Mouse (Mus musculus) B cell, adult 2 months (primary cell): Measurements from ENCODE around the gene Ankdd1b.

Experiments used
- DNase-seq, 2 experiments: peaks; one replicate each; pipeline ENCODE4 v3.0.0; 2022

The Ankdd1b gene

GRCm38 (mm10) chr13:96470957-96471356 lies at the start of gene Ankdd1b:
TSS of gene Ankdd1b (minus strand) at chr13:96471198.
- DNase-seq, result no peak

- DNase-seq, result no peak
Observed at GRCm38 (mm10) chr13:96517335-96517734, 46.3 kb upstream of the Ankdd1b start.

DNA sequence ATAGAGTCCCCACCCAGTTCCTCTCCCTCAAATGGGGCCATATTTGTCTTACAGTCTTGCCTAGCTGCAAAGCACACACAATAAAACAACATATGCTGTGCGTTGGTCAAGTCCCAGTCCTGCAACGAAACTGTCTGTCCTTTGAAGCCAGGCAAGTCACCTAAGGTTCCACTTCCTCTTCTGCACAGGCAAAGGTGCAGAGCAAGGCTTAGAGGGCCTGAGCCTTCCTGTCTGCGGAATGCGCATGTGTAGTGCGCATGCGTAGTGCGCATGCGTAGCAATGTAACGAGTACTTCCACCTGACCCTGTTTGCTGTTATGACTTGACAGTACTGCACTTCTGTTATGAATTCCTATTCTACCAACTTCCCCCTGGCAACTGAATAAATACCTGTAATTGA lies 45.3 kb upstream of the Ankdd1b start:
- DNase-seq, result no peak

GRCm38 (mm10) chr13:96514154-96514942 lies 43.4 kb upstream of the Ankdd1b start:
- DNase-seq, result no peak

GRCm38 (mm10) chr13:96511893-96512292 lies 40.9 kb upstream of the Ankdd1b start:
- no peak for DNase-seq

DNA sequence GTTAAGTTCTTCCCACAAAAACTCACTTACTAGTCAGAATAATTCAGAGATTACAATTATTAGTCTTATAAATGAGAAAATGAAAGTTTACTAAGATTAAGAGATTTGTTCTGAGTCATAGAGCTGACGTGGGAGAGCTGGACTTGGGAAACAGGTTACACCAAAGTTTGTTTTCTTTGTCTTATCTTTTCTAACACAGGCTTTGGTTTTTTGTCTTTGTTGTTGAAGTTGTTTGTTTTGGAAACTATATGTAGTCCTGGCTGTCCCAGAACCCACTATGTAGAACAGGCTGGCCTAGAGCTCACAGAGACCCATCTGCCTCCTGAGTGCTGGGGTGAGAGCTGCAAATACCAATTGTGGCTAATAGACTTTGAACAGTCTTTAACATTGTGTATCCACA lies 40.3 kb upstream of the Ankdd1b start:
- DNase-seq, result no peak

DNA sequence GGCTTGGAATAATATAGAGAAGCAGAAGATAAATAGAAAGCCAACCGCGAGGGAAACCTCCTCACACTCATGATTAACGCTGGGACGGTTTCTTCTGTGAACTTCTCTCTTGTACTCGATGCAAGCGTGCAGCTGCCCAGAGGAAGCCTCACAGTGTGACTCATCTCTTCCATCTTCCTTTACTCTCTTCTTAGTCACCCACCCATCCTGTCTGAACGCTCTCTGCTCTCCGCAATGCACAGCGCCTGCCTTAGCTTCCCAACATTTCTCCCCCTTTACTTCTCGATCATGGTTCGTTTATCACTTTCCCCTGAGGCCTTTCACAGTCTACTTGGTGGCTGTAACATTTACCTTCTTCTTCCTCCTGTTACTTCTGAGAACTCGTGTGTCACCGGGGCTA lies 39.6 kb upstream of the Ankdd1b start:
- peak; percentile 9 to 14 for DNase-seq

- DNase-seq, result no peak
Observed at GRCm38 (mm10) chr13:96507541-96507940, 36.5 kb upstream of the Ankdd1b start.

- no peak for DNase-seq
Observed at GRCm38 (mm10) chr13:96506313-96506712, 35.3 kb upstream of the Ankdd1b start.

- DNase-seq, result no peak
Observed at GRCm38 (mm10) chr13:96505661-96506060, 34.7 kb upstream of the Ankdd1b start.

DNA sequence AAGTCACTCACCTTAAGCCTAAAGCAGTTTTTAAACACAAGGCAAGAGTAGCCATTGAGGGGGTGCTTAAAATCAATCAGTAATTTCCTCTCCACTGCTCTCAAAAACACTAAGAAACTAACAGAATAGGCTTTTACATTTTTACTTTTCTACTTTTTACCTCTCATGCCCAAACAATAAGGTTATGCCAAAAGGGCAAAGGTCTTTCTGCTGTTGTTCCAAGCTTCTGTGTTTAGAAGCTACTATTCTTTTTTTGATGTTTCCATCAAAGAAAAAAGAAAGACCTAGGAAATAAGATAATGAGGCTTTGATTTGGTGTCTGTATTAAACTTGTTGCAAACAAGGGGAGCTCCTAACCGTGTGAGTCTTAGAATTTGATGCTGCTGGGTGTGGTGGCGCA lies 28.9 kb upstream of the Ankdd1b start:
- no peak for DNase-seq

GRCm38 (mm10) chr13:96496630-96497029 lies 25.6 kb upstream of the Ankdd1b start:
- DNase-seq, result no peak

- no peak for DNase-seq
Observed at GRCm38 (mm10) chr13:96490433-96490832, 19.4 kb upstream of the Ankdd1b start, which contains the start of gene Gm17622. TSS of gene Gm17622 (plus strand) at chr13:96490733.

DNA sequence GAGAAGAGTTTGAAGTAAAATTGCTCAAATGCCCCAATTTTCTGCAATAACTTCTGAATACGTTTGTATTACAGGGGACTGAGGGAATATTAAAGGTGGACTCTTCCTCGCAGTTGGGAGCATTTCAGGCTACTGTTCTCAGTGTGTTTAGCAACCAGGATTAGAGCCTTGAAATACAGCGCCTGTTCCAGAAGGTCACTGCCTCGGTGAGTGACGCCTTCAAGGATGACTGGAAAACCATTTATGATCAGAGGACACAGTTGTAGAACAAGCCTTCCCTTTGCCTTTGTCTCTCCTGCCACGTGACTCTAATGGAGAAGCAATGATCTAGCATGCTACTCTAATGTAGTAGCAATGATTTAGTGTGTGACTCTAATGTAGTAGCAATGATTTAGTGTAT lies 17.0 kb upstream of the Ankdd1b start:
- DNase-seq, result no peak

- DNase-seq, result no peak
Observed at GRCm38 (mm10) chr13:96487230-96487629, 16.2 kb upstream of the Ankdd1b start.

GRCm38 (mm10) chr13:96478991-96479390 lies 8.0 kb upstream of the Ankdd1b start:
- no peak for DNase-seq

GRCm38 (mm10) chr13:96477226-96477625 lies 6.2 kb upstream of the Ankdd1b start:
- DNase-seq, result no peak

DNA sequence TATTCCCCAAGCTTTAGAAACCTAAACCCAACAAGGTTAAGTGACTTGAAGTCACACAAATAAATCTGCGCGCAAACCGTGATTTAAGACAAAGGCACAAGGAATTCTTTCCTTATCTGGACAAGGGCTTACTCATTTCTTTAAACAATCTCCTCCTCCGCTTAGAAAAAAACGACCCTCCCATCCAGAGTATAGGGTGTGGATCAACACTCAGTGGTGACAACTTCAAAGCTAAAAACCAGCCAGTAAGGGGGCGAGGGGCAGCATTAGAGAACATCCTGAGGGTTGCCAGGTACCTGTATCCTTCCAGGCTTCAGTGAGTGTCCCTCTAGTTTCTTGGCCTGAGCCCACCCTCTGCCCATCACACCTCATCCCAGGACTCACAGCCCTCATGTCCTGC lies 442 bp downstream of the Ankdd1b start:
- no peak for DNase-seq

- DNase-seq, result no peak
Observed at GRCm38 (mm10) chr13:96468678-96469077, 2.3 kb downstream of the Ankdd1b start.

- no peak for DNase-seq
Observed at GRCm38 (mm10) chr13:96465315-96465714, 5.7 kb downstream of the Ankdd1b start.

DNA sequence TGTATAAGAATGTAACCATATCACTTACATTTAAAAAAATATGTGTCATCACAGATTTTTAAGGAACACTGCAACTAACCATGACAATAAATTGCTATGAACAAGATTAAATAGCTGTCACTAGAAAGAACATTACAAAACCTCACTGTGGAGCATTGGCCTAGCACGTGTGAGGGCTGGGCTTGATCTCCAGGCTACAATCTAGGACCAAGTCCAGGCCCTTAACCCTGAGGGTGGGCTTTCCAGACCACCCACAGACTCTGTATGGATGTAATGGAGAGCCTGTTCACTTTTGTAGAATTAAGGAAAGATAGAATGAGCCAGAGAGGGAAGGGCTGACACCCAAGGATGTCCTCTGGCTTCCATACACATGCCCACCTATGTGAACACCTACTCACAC lies 8.4 kb downstream of the Ankdd1b start:
- DNase-seq, result no peak

- no peak for DNase-seq
Observed at GRCm38 (mm10) chr13:96458606-96459005, 12.4 kb downstream of the Ankdd1b start.

DNA sequence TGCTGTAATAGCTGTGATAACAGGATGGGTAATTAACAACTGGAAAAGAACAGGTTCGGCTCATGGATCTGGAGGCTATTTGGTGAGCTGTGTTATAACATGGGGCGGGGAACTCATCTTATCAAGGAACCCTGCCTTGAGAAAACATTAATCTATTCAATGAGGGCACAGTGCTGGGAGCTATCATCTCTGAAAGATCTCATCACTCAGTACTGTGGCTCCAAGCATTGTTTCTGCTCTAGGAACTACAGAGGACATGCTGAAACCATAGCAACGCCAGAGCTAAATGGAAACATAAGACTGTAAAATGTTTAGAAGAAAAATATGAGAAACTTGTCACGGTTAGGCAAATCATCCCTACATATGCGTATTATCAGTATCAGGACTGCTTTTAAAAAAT lies 13.0 kb downstream of the Ankdd1b start:
- DNase-seq, result no peak

DNA sequence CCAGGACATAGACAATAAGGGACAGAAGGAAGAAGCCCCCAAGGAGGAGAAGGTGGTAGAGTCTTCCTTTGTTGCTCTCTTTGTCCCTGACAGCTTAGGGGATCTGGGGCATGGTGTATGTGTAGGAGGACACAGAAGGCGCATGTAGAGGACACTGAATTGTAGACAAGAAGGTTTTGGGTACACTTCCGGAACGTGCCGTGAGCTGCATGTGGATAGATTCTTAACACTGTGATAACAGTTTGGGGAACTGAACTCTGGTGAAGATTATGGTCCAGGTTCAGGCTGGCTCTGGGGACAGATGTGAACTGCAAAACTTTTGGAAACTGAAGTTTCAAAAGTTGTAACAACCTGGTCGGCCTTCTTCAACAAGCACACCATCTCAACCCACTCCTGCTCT lies 13.4 kb downstream of the Ankdd1b start:
- no peak for DNase-seq

DNA sequence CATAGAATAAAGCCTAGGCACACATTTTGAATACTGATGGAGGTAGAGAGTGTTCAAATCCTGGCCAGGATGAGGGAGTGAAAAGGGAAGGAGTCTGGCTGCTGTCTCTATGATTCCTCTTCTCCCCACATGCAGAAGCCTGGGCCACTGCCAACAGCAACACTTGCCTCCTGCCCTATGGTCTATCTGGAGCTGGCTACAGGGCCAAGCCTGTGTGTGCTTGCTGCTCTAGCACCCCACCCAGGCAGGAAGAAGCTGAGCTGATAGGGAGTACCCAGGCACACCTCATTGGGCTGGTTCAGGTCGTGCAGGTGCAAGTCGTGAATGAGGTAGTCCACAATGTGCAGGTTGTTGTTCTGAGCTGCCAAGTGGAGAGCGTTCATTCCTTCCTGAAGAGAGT lies 16.7 kb downstream of the Ankdd1b start:
- DNase-seq, result no peak
